Mouse (Mus musculus): ENCODE data around the gene Fyn.
A peak's percentile ranks its signal among the peaks of the same experiment; 100 is the strongest.

The Fyn gene

GRCm38 (mm10) chr10:39508801-39509200, 140.1 kb downstream of the Fyn start:
- DNase-seq (ENCODE audit: low spot score), result no peak

- DNase-seq (ENCODE audit: low spot score), result no peak
Observed at GRCm38 (mm10) chr10:39509937-39510336, 141.3 kb downstream of the Fyn start.

GRCm38 (mm10) chr10:39512631-39513314, 144.1 kb downstream of the Fyn start:
- no peak for DNase-seq (ENCODE audit: low spot score)

- no peak for DNase-seq (ENCODE audit: low spot score)
Observed at GRCm38 (mm10) chr10:39514916-39515315, 146.3 kb downstream of the Fyn start.

- no peak for DNase-seq (ENCODE audit: low spot score)
Observed at GRCm38 (mm10) chr10:39516541-39517133, 148.0 kb downstream of the Fyn start.

- DNase-seq (ENCODE audit: low spot score), result no peak
Observed at GRCm38 (mm10) chr10:39517375-39517774, 148.7 kb downstream of the Fyn start.

GRCm38 (mm10) chr10:39518232-39518631, 149.6 kb downstream of the Fyn start:
- DNase-seq (ENCODE audit: low spot score), result no peak

- no peak for DNase-seq (ENCODE audit: low spot score)
Observed at GRCm38 (mm10) chr10:39518859-39519258, 150.2 kb downstream of the Fyn start.

- peak; percentile 71 for DNase-seq (ENCODE audit: low spot score)
Observed at GRCm38 (mm10) chr10:39520123-39520989, 151.7 kb downstream of the Fyn start.

GRCm38 (mm10) chr10:39521327-39521726, 152.7 kb downstream of the Fyn start:
- no peak for DNase-seq (ENCODE audit: low spot score)

- DNase-seq (ENCODE audit: low spot score), result no peak
Observed at GRCm38 (mm10) chr10:39521861-39522391, 153.3 kb downstream of the Fyn start.

- DNase-seq (ENCODE audit: low spot score), result no peak
Observed at GRCm38 (mm10) chr10:39522857-39523614, 154.4 kb downstream of the Fyn start.

GRCm38 (mm10) chr10:39524355-39524754, 155.7 kb downstream of the Fyn start:
- no peak for DNase-seq (ENCODE audit: low spot score)

- no peak for DNase-seq (ENCODE audit: low spot score)
Observed at GRCm38 (mm10) chr10:39525431-39525830, 156.8 kb downstream of the Fyn start.

GRCm38 (mm10) chr10:39527113-39527512, 158.5 kb downstream of the Fyn start:
- DNase-seq (ENCODE audit: low spot score), result no peak

- no peak for DNase-seq (ENCODE audit: low spot score)
Observed at GRCm38 (mm10) chr10:39529179-39529578, 160.5 kb downstream of the Fyn start.

- no peak for DNase-seq (ENCODE audit: low spot score)
Observed at GRCm38 (mm10) chr10:39532008-39532740, 163.5 kb downstream of the Fyn start.

GRCm38 (mm10) chr10:39532823-39533222, 164.2 kb downstream of the Fyn start:
- no peak for DNase-seq (ENCODE audit: low spot score)

GRCm38 (mm10) chr10:39534324-39535026, 165.8 kb downstream of the Fyn start:
- no peak for DNase-seq (ENCODE audit: low spot score)

GRCm38 (mm10) chr10:39535347-39535746, 166.7 kb downstream of the Fyn start:
- no peak for DNase-seq (ENCODE audit: low spot score)

- DNase-seq (ENCODE audit: low spot score), result no peak
Observed at GRCm38 (mm10) chr10:39536258-39536657, 167.6 kb downstream of the Fyn start.
